Mouse (Mus musculus): ENCODE measurements around the gene Eps8. TPM values are rescaled to one million over a fixed set of nuclear protein-coding genes. Genes with fewer than 3 reads are reported as not detected.

Eps8 gene
- total RNA-seq, 1 experiment = 17.0 TPM

GRCm38 (mm10) chr6:137671561-137671960, 16.9 kb upstream of the Eps8 start:
- no peaks in the 10 kb centered on the region for H3K36me3 ChIP-seq (ENCODE audit: control insufficient read depth, insufficient read depth, low read length, poor library complexity, severe bottlenecking)
- peaks cover 4 to 6% of the 10 kb centered on the region in 2 experiments; a peak in 3 of 4 replicates for H3K4me1 ChIP-seq (ENCODE audit: control insufficient read depth in 2 of 2, insufficient read depth in 2 of 2, low read length in 2 of 2, poor library complexity in 1 of 2)
- no peak overlapping the region; the same call in 1 of the 2 replicates for H3K9ac ChIP-seq (ENCODE audit: insufficient read depth, low read depth, low read length, poor library complexity, severe bottlenecking)
- H3K9me3 ChIP-seq (ENCODE audit: control insufficient read depth, insufficient read depth, low read depth, low read length) = no peaks in the 10 kb centered on the region
- no peak for TF ChIP-seq ZNF384 (IDR thresholded peaks at IDR 0.05; ENCODE audit: low read depth, low read length)
- TF ChIP-seq HCFC1 (IDR thresholded peaks at IDR 0.05; ENCODE audit: borderline replicate concordance, insufficient read depth, low read length) = no peak
- TF ChIP-seq MAFK (IDR thresholded peaks at IDR 0.05; ENCODE audit: insufficient read depth, low read depth, low read length) = no peak
- no peak for TF ChIP-seq CHD2 (IDR thresholded peaks at IDR 0.05; ENCODE audit: low read depth, low read length)
- TF ChIP-seq ZC3H11A (IDR thresholded peaks at IDR 0.05; ENCODE audit: borderline replicate concordance, low read depth, low read length) = no peak
- no peak for DNase-seq (ENCODE audit: low read depth, low spot score)
- H3K27ac ChIP-seq (ENCODE audit: insufficient read depth, low read depth, low read length, poor library complexity, severe bottlenecking) = no peak overlapping the region
- H3K4me3 ChIP-seq (ENCODE audit: insufficient read depth in 1 of 2, low read depth in 1 of 2, low read length in 2 of 2, poor library complexity in 1 of 2, severe bottlenecking in 1 of 2) = no peak overlapping the region
- in situ Hi-C loops (cut with MboI; ENCODE audit: low sequenced_read_pairs in 2 of 2, unreplicated experiment in 2 of 2) = no loop called here

GRCm38 (mm10) chr6:137670820-137671219, 16.1 kb upstream of the Eps8 start:
- Histone ChIP-seq H3K9me3 (ENCODE audit: control insufficient read depth, insufficient read depth, low read depth, low read length) (no peaks in the 10 kb centered on the region), H3K9ac (ENCODE audit: insufficient read depth, low read depth, low read length, poor library complexity, severe bottlenecking) (no peak overlapping the region), H3K27ac (ENCODE audit: insufficient read depth, low read depth, low read length, poor library complexity, severe bottlenecking) (peak overlapping the region; percentile 96; the same call in 1 of the 2 replicates), H3K4me3 (ENCODE audit: insufficient read depth in 1 of 2, low read depth in 1 of 2, low read length in 2 of 2, poor library complexity in 1 of 2, severe bottlenecking in 1 of 2) (no peak overlapping the region), H3K36me3 (ENCODE audit: control insufficient read depth, insufficient read depth, low read length, poor library complexity, severe bottlenecking) (no peaks in the 10 kb centered on the region), H3K4me1 (ENCODE audit: control insufficient read depth in 2 of 2, insufficient read depth in 2 of 2, low read length in 2 of 2, poor library complexity in 1 of 2) (peaks cover 4 to 6% of the 10 kb centered on the region in 2 experiments; a peak in 3 of 4 replicates)
- TF ChIP-seq CHD2 (IDR thresholded peaks at IDR 0.05; ENCODE audit: low read depth, low read length) (no peak), MAFK (IDR thresholded peaks at IDR 0.05; ENCODE audit: insufficient read depth, low read depth, low read length) (no peak), ZC3H11A (IDR thresholded peaks at IDR 0.05; ENCODE audit: borderline replicate concordance, low read depth, low read length) (no peak), HCFC1 (IDR thresholded peaks at IDR 0.05; ENCODE audit: borderline replicate concordance, insufficient read depth, low read length) (no peak), ZNF384 (IDR thresholded peaks at IDR 0.05; ENCODE audit: low read depth, low read length) (no peak)
- in situ Hi-C loops (cut with MboI; ENCODE audit: low sequenced_read_pairs in 2 of 2, unreplicated experiment in 2 of 2) = no loop called here
- DNase-seq (ENCODE audit: low read depth, low spot score) = no peak

DNA sequence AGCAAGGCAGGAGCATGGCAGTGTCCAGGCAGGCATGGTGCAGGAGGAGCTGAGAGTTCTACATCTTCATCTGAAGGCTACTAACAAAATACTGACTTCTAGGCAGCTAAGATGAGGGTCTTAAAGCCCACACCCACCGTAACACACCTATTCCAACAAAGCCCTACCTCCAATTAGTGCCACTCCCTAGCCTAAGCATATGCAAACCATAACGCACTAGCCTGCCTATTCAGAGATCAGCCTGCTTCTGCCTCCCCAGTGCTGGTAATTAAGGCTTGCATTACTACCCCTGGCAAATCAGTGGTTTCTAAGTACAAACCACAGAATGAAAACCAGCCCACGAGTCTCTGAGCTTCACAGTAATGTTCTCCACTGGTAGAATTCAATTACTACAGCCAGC, 15.2 kb upstream of the Eps8 start:
- 0 out of 2 replicates have a peak, but pooled peaks have one; percentile 1 for TF ChIP-seq MAFK (IDR thresholded peaks at IDR 0.05; ENCODE audit: insufficient read depth, low read depth, low read length)
- TF ChIP-seq CHD2 (IDR thresholded peaks at IDR 0.05; ENCODE audit: low read depth, low read length) = no peak
- TF ChIP-seq HCFC1 (IDR thresholded peaks at IDR 0.05; ENCODE audit: borderline replicate concordance, insufficient read depth, low read length) = no peak
- no peak for TF ChIP-seq ZNF384 (IDR thresholded peaks at IDR 0.05; ENCODE audit: low read depth, low read length)
- no peak for TF ChIP-seq ZC3H11A (IDR thresholded peaks at IDR 0.05; ENCODE audit: borderline replicate concordance, low read depth, low read length)
- peaks cover 4 to 6% of the 10 kb centered on the region in 2 experiments; a peak in 3 of 4 replicates for H3K4me1 ChIP-seq (ENCODE audit: control insufficient read depth in 2 of 2, insufficient read depth in 2 of 2, low read length in 2 of 2, poor library complexity in 1 of 2)
- no peak overlapping the region for H3K9ac ChIP-seq (ENCODE audit: insufficient read depth, low read depth, low read length, poor library complexity, severe bottlenecking)
- in situ Hi-C loops (cut with MboI; ENCODE audit: low sequenced_read_pairs in 2 of 2, unreplicated experiment in 2 of 2) = no loop called here
- H3K9me3 ChIP-seq (ENCODE audit: control insufficient read depth, insufficient read depth, low read depth, low read length) = no peaks in the 10 kb centered on the region
- no peaks in the 10 kb centered on the region for H3K36me3 ChIP-seq (ENCODE audit: control insufficient read depth, insufficient read depth, low read length, poor library complexity, severe bottlenecking)
- no peak overlapping the region for H3K4me3 ChIP-seq (ENCODE audit: insufficient read depth in 1 of 2, low read depth in 1 of 2, low read length in 2 of 2, poor library complexity in 1 of 2, severe bottlenecking in 1 of 2)
- DNase-seq (ENCODE audit: low read depth, low spot score) = no peak
- H3K27ac ChIP-seq (ENCODE audit: insufficient read depth, low read depth, low read length, poor library complexity, severe bottlenecking) = peak overlapping the region; percentile 96

- Histone ChIP-seq H3K4me3 (ENCODE audit: insufficient read depth in 1 of 2, low read depth in 1 of 2, low read length in 2 of 2, poor library complexity in 1 of 2, severe bottlenecking in 1 of 2) (no peak overlapping the region), H3K36me3 (ENCODE audit: control insufficient read depth, insufficient read depth, low read length, poor library complexity, severe bottlenecking) (no peaks in the 10 kb centered on the region), H3K27ac (ENCODE audit: insufficient read depth, low read depth, low read length, poor library complexity, severe bottlenecking) (peak overlapping the region; percentile 96), H3K9me3 (ENCODE audit: control insufficient read depth, insufficient read depth, low read depth, low read length) (no peaks in the 10 kb centered on the region), H3K4me1 (ENCODE audit: control insufficient read depth in 2 of 2, insufficient read depth in 2 of 2, low read length in 2 of 2, poor library complexity in 1 of 2) (peaks cover 4 to 6% of the 10 kb centered on the region in 2 experiments; a peak in 3 of 4 replicates), H3K9ac (ENCODE audit: insufficient read depth, low read depth, low read length, poor library complexity, severe bottlenecking) (no peak overlapping the region)
- in situ Hi-C loops (cut with MboI; ENCODE audit: low sequenced_read_pairs in 2 of 2, unreplicated experiment in 2 of 2) = no loop called here
- peak; percentile 69 for DNase-seq (ENCODE audit: low read depth, low spot score)
- TF ChIP-seq ZNF384 (IDR thresholded peaks at IDR 0.05; ENCODE audit: low read depth, low read length) = no peak
- 0 out of 2 replicates have a peak, but pooled peaks have one; percentile 6 for TF ChIP-seq MAFK (IDR thresholded peaks at IDR 0.05; ENCODE audit: insufficient read depth, low read depth, low read length)
These were observed 14.8 kb upstream of the Eps8 start for GRCm38 (mm10) chr6:137669433-137669832.

GRCm38 (mm10) chr6:137668331-137668730, 13.7 kb upstream of the Eps8 start:
- H3K4me3 ChIP-seq (ENCODE audit: insufficient read depth in 1 of 2, low read depth in 1 of 2, low read length in 2 of 2, poor library complexity in 1 of 2, severe bottlenecking in 1 of 2) = no peak overlapping the region
- no peak for DNase-seq (ENCODE audit: low read depth, low spot score)
- no peaks in the 10 kb centered on the region for H3K9me3 ChIP-seq (ENCODE audit: control insufficient read depth, insufficient read depth, low read depth, low read length)
- no peak overlapping the region for H3K27ac ChIP-seq (ENCODE audit: insufficient read depth, low read depth, low read length, poor library complexity, severe bottlenecking)
- in situ Hi-C loops (cut with MboI; ENCODE audit: low sequenced_read_pairs in 2 of 2, unreplicated experiment in 2 of 2) = no loop called here
- H3K4me1 ChIP-seq (ENCODE audit: control insufficient read depth in 2 of 2, insufficient read depth in 2 of 2, low read length in 2 of 2, poor library complexity in 1 of 2) = peaks cover 4% of the 10 kb centered on the region in 2 experiments; a peak in 2 of 4 replicates
- no peaks in the 10 kb centered on the region for H3K36me3 ChIP-seq (ENCODE audit: control insufficient read depth, insufficient read depth, low read length, poor library complexity, severe bottlenecking)
- H3K9ac ChIP-seq (ENCODE audit: insufficient read depth, low read depth, low read length, poor library complexity, severe bottlenecking) = no peak overlapping the region
- no peak for TF ChIP-seq HCFC1 (IDR thresholded peaks at IDR 0.05; ENCODE audit: borderline replicate concordance, insufficient read depth, low read length)
- TF ChIP-seq CHD2 (IDR thresholded peaks at IDR 0.05; ENCODE audit: low read depth, low read length) = no peak
- TF ChIP-seq ZNF384 (IDR thresholded peaks at IDR 0.05; ENCODE audit: low read depth, low read length) = no peak
- TF ChIP-seq MAFK (IDR thresholded peaks at IDR 0.05; ENCODE audit: insufficient read depth, low read depth, low read length) = no peak
- no peak for TF ChIP-seq ZC3H11A (IDR thresholded peaks at IDR 0.05; ENCODE audit: borderline replicate concordance, low read depth, low read length)

Data from ES-E14 (cell line).